Mouse (Mus musculus) limb, embryonic 15.5 days (tissue): ENCODE measurements around the gene Il1b. TPM values are rescaled to one million over a fixed set of nuclear protein-coding genes. Genes with fewer than 3 reads are reported as not detected.

Experiments
- ATAC-seq: fragments of 200-750 bp; cut with Nextera tagmentation; 2 replicates; pipeline ENCODE4 v1.8.0; 2017; ENCODE audit warnings: low read depth, moderate TSS enrichment; ENCODE audit not compliant: insufficient number of reproducible peaks, low FRiP score, low TSS enrichment
- H3K27ac ChIP-seq: fragments of 300-500 bp; sonication (generic); 2 replicates; pipeline ENCODE4 v1.5.1; 2015; ENCODE audit warnings: moderate library complexity, mild to moderate bottlenecking, inconsistent platforms
- H3K27me3 ChIP-seq: fragments of 300-500 bp; sonication (generic); 2 replicates; pipeline ENCODE4 v1.6.1; 2015; ENCODE audit warnings: inconsistent platforms
- H3K36me3 ChIP-seq: fragments of 300-500 bp; sonication (generic); 2 replicates; pipeline ENCODE4 v1.6.1; 2015; ENCODE audit warnings: inconsistent platforms
- H3K4me1 ChIP-seq: fragments of 300-500 bp; sonication (generic); 2 replicates; pipeline ENCODE4 v1.6.1; 2015; ENCODE audit warnings: inconsistent platforms
- H3K4me2 ChIP-seq: fragments of 300-500 bp; sonication (generic); 2 replicates; pipeline ENCODE4 v1.6.1; 2015; ENCODE audit warnings: mild to moderate bottlenecking, inconsistent platforms
- H3K4me3 ChIP-seq: fragments of 300-500 bp; sonication (generic); 2 replicates; pipeline ENCODE4 v1.5.1; 2015; ENCODE audit warnings: mild to moderate bottlenecking, inconsistent platforms
- H3K9ac ChIP-seq: fragments of 300-500 bp; sonication (generic); 2 replicates; pipeline ENCODE4 v1.6.1; 2015; ENCODE audit warnings: inconsistent platforms
- H3K9me3 ChIP-seq: fragments of 300-500 bp; sonication (generic); 2 replicates; pipeline ENCODE4 v1.6.1; 2016; ENCODE audit warnings: inconsistent platforms
- WGBS: fragments of 180-500 bp; shearing (Covaris S2); methylation state at CpG from one replicate; pipeline ENCODE4 v1.1.7; 2015; 5-methylcytosine and 5-hydroxymethylcytosine counted together
- polyA plus RNA-seq: library from polyadenylated mRNA; unstranded; fragments of >200 nt; fragmentation: Nextera tagmentation; extraction: Ambion mirVana; gene quantifications from 2 replicates; pipeline ENCODE4 v1.2.1, GENCODE M21; 2015

Gene Il1b
- polyA plus RNA-seq, 1 experiment from 2014 or later, result 0.31 TPM

- H3K9me3 ChIP-seq, result no peaks in the 10 kb centered on the region
- no peak for ATAC-seq
Observed at GRCm38 (mm10) chr2:129393524-129393923, 22.6 kb upstream of the Il1b start.

GRCm38 (mm10) chr2:129390161-129390560 lies 19.2 kb upstream of the Il1b start:
- no peak for ATAC-seq
- 83% methylated on average over 5 of the region's 5 CpGs for WGBS
- H3K4me3 ChIP-seq, result no peak overlapping the region

More at GRCm38 (mm10) chr2:129393524-129393923, 22.6 kb upstream of the Il1b start:
- H3K9ac ChIP-seq, result no peak overlapping the region
- WGBS, result 25% methylated on average over 6 of the region's 6 CpGs
- H3K27me3 ChIP-seq, result no peaks in the 10 kb centered on the region
- no peak overlapping the region for H3K27ac ChIP-seq
- H3K4me1 ChIP-seq, result no peaks in the 10 kb centered on the region
- no peak overlapping the region for H3K4me3 ChIP-seq
- no peaks in the 10 kb centered on the region for H3K36me3 ChIP-seq
- no peak overlapping the region for H3K4me2 ChIP-seq

GRCm38 (mm10) chr2:129389323-129389722 lies 18.4 kb upstream of the Il1b start:
- no peak for ATAC-seq
- H3K27ac ChIP-seq, result no peak overlapping the region
- H3K4me3 ChIP-seq, result no peak overlapping the region
- no peaks in the 10 kb centered on the region for H3K4me1 ChIP-seq
- H3K27me3 ChIP-seq, result no peaks in the 10 kb centered on the region
- H3K4me2 ChIP-seq, result no peak overlapping the region
- WGBS, result 63% methylated on average over 2 of the region's 2 CpGs
- H3K9me3 ChIP-seq, result no peaks in the 10 kb centered on the region
- no peak overlapping the region for H3K9ac ChIP-seq
- no peaks in the 10 kb centered on the region for H3K36me3 ChIP-seq

More at GRCm38 (mm10) chr2:129390161-129390560, 19.2 kb upstream of the Il1b start:
- H3K9me3 ChIP-seq, result no peaks in the 10 kb centered on the region
- no peaks in the 10 kb centered on the region for H3K4me1 ChIP-seq
- H3K4me2 ChIP-seq, result no peak overlapping the region
- no peaks in the 10 kb centered on the region for H3K36me3 ChIP-seq
- no peak overlapping the region for H3K9ac ChIP-seq
- no peak overlapping the region for H3K27ac ChIP-seq
- no peaks in the 10 kb centered on the region for H3K27me3 ChIP-seq

GRCm38 (mm10) chr2:129385331-129385730 lies 14.4 kb upstream of the Il1b start:
- no peak for ATAC-seq
- no peak overlapping the region for H3K9ac ChIP-seq
- no peaks in the 10 kb centered on the region for H3K27me3 ChIP-seq
- H3K27ac ChIP-seq, result no peak overlapping the region
- no peak overlapping the region for H3K4me2 ChIP-seq
- H3K4me3 ChIP-seq, result no peak overlapping the region
- H3K9me3 ChIP-seq, result no peaks in the 10 kb centered on the region
- WGBS, result 80% methylated on average over 3 of the region's 3 CpGs
- no peaks in the 10 kb centered on the region for H3K4me1 ChIP-seq
- H3K36me3 ChIP-seq, result no peaks in the 10 kb centered on the region

- Histone ChIP-seq H3K4me3 (no peak overlapping the region), H3K9me3 (no peaks in the 10 kb centered on the region), H3K36me3 (no peaks in the 10 kb centered on the region), H3K4me2 (no peak overlapping the region), H3K9ac (no peak overlapping the region), H3K4me1 (no peaks in the 10 kb centered on the region), H3K27ac (no peak overlapping the region), H3K27me3 (no peaks in the 10 kb centered on the region)
- ATAC-seq, result no peak
- WGBS, result 75% methylated on average over 8 of the region's 8 CpGs
Observed at GRCm38 (mm10) chr2:129384272-129384660, 13.3 kb upstream of the Il1b start.

- H3K36me3 ChIP-seq, result no peaks in the 10 kb centered on the region
- H3K27me3 ChIP-seq, result no peaks in the 10 kb centered on the region
- no peak overlapping the region for H3K4me2 ChIP-seq
- H3K4me1 ChIP-seq, result no peaks in the 10 kb centered on the region
- H3K9ac ChIP-seq, result no peak overlapping the region
- H3K27ac ChIP-seq, result no peak overlapping the region
- H3K4me3 ChIP-seq, result no peak overlapping the region
- H3K9me3 ChIP-seq, result no peaks in the 10 kb centered on the region
- WGBS, result 85% methylated on average over 8 of the region's 8 CpGs
- ATAC-seq, result no peak
Observed at GRCm38 (mm10) chr2:129383512-129384271, 12.8 kb upstream of the Il1b start.

GRCm38 (mm10) chr2:129380746-129381474 lies 10.0 kb upstream of the Il1b start:
- Histone ChIP-seq H3K36me3 (no peaks in the 10 kb centered on the region), H3K4me1 (no peaks in the 10 kb centered on the region), H3K9me3 (no peaks in the 10 kb centered on the region), H3K4me3 (no peak overlapping the region), H3K9ac (no peak overlapping the region), H3K27ac (no peak overlapping the region), H3K4me2 (no peak overlapping the region), H3K27me3 (no peaks in the 10 kb centered on the region)
- WGBS, result 84% methylated on average over 5 of the region's 5 CpGs
- ATAC-seq, result no peak

GRCm38 (mm10) chr2:129380211-129380610 lies 9.3 kb upstream of the Il1b start:
- H3K4me2 ChIP-seq, result no peak overlapping the region
- H3K4me3 ChIP-seq, result no peak overlapping the region
- WGBS, result 70% methylated on average over 5 of the region's 5 CpGs
- H3K4me1 ChIP-seq, result no peaks in the 10 kb centered on the region
- no peak for ATAC-seq
- H3K36me3 ChIP-seq, result no peaks in the 10 kb centered on the region
- no peaks in the 10 kb centered on the region for H3K27me3 ChIP-seq
- H3K9me3 ChIP-seq, result no peaks in the 10 kb centered on the region
- H3K27ac ChIP-seq, result no peak overlapping the region
- no peak overlapping the region for H3K9ac ChIP-seq

GRCm38 (mm10) chr2:129373307-129373706 lies 2.4 kb upstream of the Il1b start:
- Histone ChIP-seq H3K4me2 (no peak overlapping the region), H3K9me3 (no peaks in the 10 kb centered on the region), H3K27me3 (no peaks in the 10 kb centered on the region), H3K36me3 (no peaks in the 10 kb centered on the region), H3K27ac (no peak overlapping the region), H3K9ac (no peak overlapping the region), H3K4me1 (no peaks in the 10 kb centered on the region), H3K4me3 (no peak overlapping the region)
- 79% methylated on average over 4 of the region's 4 CpGs for WGBS
- ATAC-seq, result no peak

- Histone ChIP-seq H3K4me1 (no peaks in the 10 kb centered on the region), H3K9ac (no peak overlapping the region), H3K36me3 (no peaks in the 10 kb centered on the region), H3K27me3 (no peaks in the 10 kb centered on the region), H3K4me2 (no peak overlapping the region), H3K27ac (no peak overlapping the region), H3K4me3 (no peak overlapping the region), H3K9me3 (no peaks in the 10 kb centered on the region)
- no peak for ATAC-seq
- WGBS, result 77% methylated on average over 3 of the region's 3 CpGs
Observed at GRCm38 (mm10) chr2:129369615-129370014, 1.3 kb downstream of the Il1b start.

- Histone ChIP-seq H3K4me3 (no peak overlapping the region), H3K27me3 (no peaks in the 10 kb centered on the region), H3K27ac (no peak overlapping the region), H3K9ac (no peak overlapping the region), H3K9me3 (no peaks in the 10 kb centered on the region), H3K4me2 (no peak overlapping the region), H3K4me1 (no peaks in the 10 kb centered on the region), H3K36me3 (no peaks in the 10 kb centered on the region)
- WGBS, result 87% methylated on average over 5 of the region's 5 CpGs
- no peak for ATAC-seq
Observed at GRCm38 (mm10) chr2:129368795-129369194, 2.1 kb downstream of the Il1b start.

- Histone ChIP-seq H3K4me3 (no peak overlapping the region), H3K4me2 (no peak overlapping the region), H3K9me3 (no peaks in the 10 kb centered on the region), H3K4me1 (no peaks in the 10 kb centered on the region), H3K27ac (no peak overlapping the region), H3K9ac (no peak overlapping the region), H3K27me3 (no peaks in the 10 kb centered on the region), H3K36me3 (no peaks in the 10 kb centered on the region)
- no peak for ATAC-seq
- 74% methylated on average over 2 of the region's 2 CpGs for WGBS
Observed at GRCm38 (mm10) chr2:129368106-129368505, 2.8 kb downstream of the Il1b start.
